24 mouse cellular contexts compared by ENCODE assay signal in the genomic region with DNA sequence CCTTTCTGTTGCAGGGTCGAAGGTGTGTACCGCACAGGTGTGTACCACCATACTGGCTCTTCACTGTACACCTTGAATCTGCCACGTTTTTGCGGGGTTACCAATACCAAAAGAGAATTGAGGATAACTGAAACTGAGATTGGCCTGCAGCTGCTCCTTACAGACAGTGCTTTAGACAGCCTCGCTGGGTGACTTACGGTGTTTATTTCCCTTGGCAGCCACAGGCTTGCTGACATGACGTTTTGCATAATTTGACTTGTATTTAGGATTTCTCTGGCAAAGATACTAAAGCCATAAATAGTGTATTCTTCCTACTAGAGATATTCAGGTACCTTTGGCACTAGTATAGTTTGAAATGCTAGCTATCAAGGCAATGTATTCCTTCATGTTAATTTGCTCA.
A peak's percentile ranks its signal among the peaks of the same experiment; 100 is the strongest.
DNase-seq lines count a peak whose midpoint lies in the region; ATAC-seq and TF ChIP-seq lines count a peak whose summit lies in the region.
"Had no signal": no experiment of that assay in that cellular context is flagged by ENCODE, and none has a peak within 500 bp of the region (broad histone marks: within the 10 kb centered on the region; RNA-seq: fewer than 3 reads in every experiment).

No protein-coding gene starts in this region.

- DNase-seq in forebrain, embryonic 11.5 days (ENCODE audit: low spot score): no peak
- peak; percentile 88 for DNase-seq in heart, adult 11 months
- no peak for DNase-seq in heart, postnatal 25 days (ENCODE audit: low spot score)
- DNase-seq in lung, embryonic 14.5 days: peak; percentile 43
- DNase-seq in lung, postnatal 4 days: no peak
- peak; percentile 30 for DNase-seq in Muller cell, postnatal 12 days (ENCODE audit: inconsistent ontology term)
- DNase-seq in spleen, postnatal 36 days (ENCODE audit: low spot score in 2 of 2): no peak
- DNase-seq: adrenal gland, postnatal 14 days; B cell, adult 2 months; cerebellum, adult 18-20 months; cerebellum, adult 9-11 months; cerebellum, postnatal 36 days; gastrocnemius, postnatal 14 days; heart, postnatal 4 days had no signal

- no peak overlapping the region for H3K9ac ChIP-seq in forebrain, embryonic 13.5 days
- H3K9ac ChIP-seq in forebrain, embryonic 11.5 days (ENCODE audit: low read length): no peak overlapping the region
- H3K9ac ChIP-seq in lung, embryonic 14.5 days: no peak overlapping the region
- H3K9ac ChIP-seq: embryonic facial prominence, embryonic 13.5 days; heart, embryonic 12.5 days; hindbrain, embryonic 12.5 days had no signal

- intact Hi-C loops in heart, postnatal 25 days (cut with DNase I): no loop called here

- no peak overlapping the region for H3K4me2 ChIP-seq in forebrain, embryonic 13.5 days
- no peak overlapping the region for H3K4me2 ChIP-seq in forebrain, embryonic 11.5 days (ENCODE audit: low read depth, low read length, severe bottlenecking)
- H3K4me2 ChIP-seq in lung, embryonic 14.5 days: no peak overlapping the region
- H3K4me2 ChIP-seq: embryonic facial prominence, embryonic 13.5 days; heart, embryonic 12.5 days; hindbrain, embryonic 12.5 days had no signal

- WGBS in forebrain, embryonic 13.5 days: 80% methylated on average over 7 of the region's 7 CpGs
- 82% methylated on average over 7 of the region's 7 CpGs for WGBS in forebrain, embryonic 11.5 days
- WGBS in lung, embryonic 14.5 days: 54% methylated on average over 7 of the region's 7 CpGs

- H3K27ac ChIP-seq in forebrain, embryonic 13.5 days: no peak overlapping the region
- no peak overlapping the region for H3K27ac ChIP-seq in forebrain, embryonic 11.5 days (ENCODE audit: low read depth, low read length)
- H3K27ac ChIP-seq in lung, embryonic 14.5 days (ENCODE audit: low read depth): no peak overlapping the region
- H3K27ac ChIP-seq: hindbrain, embryonic 12.5 days had no signal

- no peak overlapping the region for H3K4me3 ChIP-seq in forebrain, embryonic 13.5 days
- H3K4me3 ChIP-seq in forebrain, embryonic 11.5 days (ENCODE audit: low read depth, low read length): no peak overlapping the region
- no peak overlapping the region for H3K4me3 ChIP-seq in lung, embryonic 14.5 days (ENCODE audit: low read depth, low read length)
- H3K4me3 ChIP-seq: embryonic facial prominence, embryonic 13.5 days; heart, embryonic 12.5 days; hindbrain, embryonic 12.5 days had no signal

- H3K4me1 ChIP-seq in forebrain, embryonic 13.5 days: peaks cover 10% of the 10 kb centered on the region
- H3K4me1 ChIP-seq in forebrain, embryonic 11.5 days (replicated peaks; ENCODE audit: control insufficient read depth, insufficient read depth, low read length): no peaks in the 10 kb centered on the region
- H3K4me1 ChIP-seq in lung, embryonic 14.5 days (ENCODE audit: insufficient read depth): peaks cover 4% of the 10 kb centered on the region; the same call in 1 of the 2 replicates
- H3K4me1 ChIP-seq: hindbrain, embryonic 12.5 days had no signal

- no peaks in the 10 kb centered on the region for H3K27me3 ChIP-seq in forebrain, embryonic 13.5 days
- H3K27me3 ChIP-seq in forebrain, embryonic 11.5 days (ENCODE audit: control insufficient read depth, insufficient read depth, low read length): no peaks in the 10 kb centered on the region
- no peaks in the 10 kb centered on the region for H3K27me3 ChIP-seq in lung, embryonic 14.5 days (ENCODE audit: insufficient read depth, low read length)
- H3K27me3 ChIP-seq: embryonic facial prominence, embryonic 13.5 days; heart, embryonic 12.5 days; hindbrain, embryonic 12.5 days; Patski had no signal

- no peaks in the 10 kb centered on the region for H3K9me3 ChIP-seq in forebrain, embryonic 13.5 days (replicated peaks)
- H3K9me3 ChIP-seq in forebrain, embryonic 11.5 days (ENCODE audit: control insufficient read depth, low read length): no peaks in the 10 kb centered on the region
- no peaks in the 10 kb centered on the region for H3K9me3 ChIP-seq in lung, embryonic 14.5 days (ENCODE audit: low read depth, low read length)
- H3K9me3 ChIP-seq: embryonic facial prominence, embryonic 13.5 days; heart, embryonic 12.5 days; hindbrain, embryonic 12.5 days had no signal

- H3K36me3 ChIP-seq in forebrain, embryonic 13.5 days (ENCODE audit: poor library complexity, severe bottlenecking): no peaks in the 10 kb centered on the region
- no peaks in the 10 kb centered on the region for H3K36me3 ChIP-seq in forebrain, embryonic 11.5 days (ENCODE audit: control insufficient read depth, insufficient read depth, low read length)
- H3K36me3 ChIP-seq in lung, embryonic 14.5 days (ENCODE audit: insufficient read depth): no peaks in the 10 kb centered on the region
- H3K36me3 ChIP-seq: embryonic facial prominence, embryonic 13.5 days; G1E; heart, embryonic 12.5 days; hindbrain, embryonic 12.5 days had no signal

- TF ChIP-seq CTCF in lung, embryonic 14.5 days (IDR thresholded peaks at IDR 0.05; ENCODE audit: low read depth): no peak

- ATAC-seq in forebrain, embryonic 13.5 days: peak; percentile 48
- no peak for ATAC-seq in forebrain, embryonic 11.5 days (replicated peaks; ENCODE audit: low FRiP score)
- ATAC-seq in lung, embryonic 14.5 days (ENCODE audit: insufficient read depth): no peak
- ATAC-seq: activated CD4-positive, CD25-positive, alpha-beta regulatory T cell, adult 4 months; CD4-positive, CD25-positive, alpha-beta regulatory T cell, adult 4 months; hindbrain, embryonic 16.5 days; inflammation-experienced regulatory T-cells, adult 6 months; Patski had no signal

Comparison
In these comparisons a context has a peak if more than half of its experiments do, and no peak if none do; other contexts are left out.
1. DNase-seq: peak in heart, adult 11 months (single experiment), lung, embryonic 14.5 days (single experiment) and Muller cell, postnatal 12 days (single experiment); none in forebrain, embryonic 11.5 days (single experiment), heart, postnatal 25 days (single experiment), lung, postnatal 4 days (0 of 2) and spleen, postnatal 36 days (0 of 2).